Mouse (Mus musculus) liver, embryonic 16.5 days (tissue): ENCODE measurements around the gene Frmd6. TPM values are rescaled to one million over a fixed set of nuclear protein-coding genes. Genes with fewer than 3 reads are reported as not detected.

Experiments used
- ATAC-seq: fragments of 200-750 bp; cut with Nextera tagmentation; 2 replicates; pipeline ENCODE4 v1.8.0; 2017; ENCODE audit warnings: low read depth, mild to moderate bottlenecking, moderate number of reproducible peaks, moderate library complexity
- H3K27ac ChIP-seq: fragments of 300-500 bp; sonication (generic); 2 replicates; pipeline ENCODE4 v1.5.1; 2014; ENCODE audit warnings: mild to moderate bottlenecking, low read length
- H3K27me3 ChIP-seq: fragments of 300-500 bp; sonication (generic); 2 replicates; pipeline ENCODE4 v1.6.1; 2014; ENCODE audit warnings: low read depth, low read length, mixed read lengths; ENCODE audit not compliant: control insufficient read depth, insufficient read depth
- H3K36me3 ChIP-seq: fragments of 300-500 bp; sonication (generic); 2 replicates; pipeline ENCODE4 v1.6.1; 2014; ENCODE audit warnings: mild to moderate bottlenecking; ENCODE audit not compliant: control insufficient read depth, insufficient read depth
- H3K4me1 ChIP-seq: fragments of 300-500 bp; sonication (generic); 2 replicates; pipeline ENCODE4 v1.6.1; 2014; ENCODE audit warnings: low read depth, low read length, mixed read lengths; ENCODE audit not compliant: control insufficient read depth
- H3K4me2 ChIP-seq: fragments of 300-500 bp; sonication (generic); 2 replicates; pipeline ENCODE4 v1.6.1; 2014; ENCODE audit warnings: low read depth, low read length, mixed read lengths
- H3K4me3 ChIP-seq: fragments of 300-500 bp; sonication (generic); 2 replicates; pipeline ENCODE4 v1.5.1; 2014; ENCODE audit warnings: low read depth, mild to moderate bottlenecking, low read length
- H3K9ac ChIP-seq: fragments of 300-500 bp; sonication (generic); 2 replicates; pipeline ENCODE4 v1.6.1; 2014; ENCODE audit warnings: low read depth, low read length
- H3K9me3 ChIP-seq: fragments of 300-500 bp; sonication (generic); replicated peaks from 2 replicates; pipeline ENCODE4 v1.6.1; 2016; ENCODE audit warnings: low read length; ENCODE audit not compliant: control insufficient read depth
- WGBS: fragments of 180-500 bp; shearing (Covaris S2); extraction: QIAGEN DNeasy Blood & Tissue Kit; methylation state at CpG from one replicate; pipeline ENCODE4 v1.1.7; 2014; ENCODE audit not compliant: insufficient replicate concordance; 5-methylcytosine and 5-hydroxymethylcytosine counted together
- polyA plus RNA-seq: library from polyadenylated mRNA; unstranded; fragments of >200 nt; fragmentation: Nextera tagmentation; extraction: Ambion mirVana; gene quantifications from 2 replicates; pipeline ENCODE4 v1.2.1, GENCODE M21; 2015

The Frmd6 gene
- polyA plus RNA-seq, 1 experiment from 2014 or later = 3.7 TPM

DNA sequence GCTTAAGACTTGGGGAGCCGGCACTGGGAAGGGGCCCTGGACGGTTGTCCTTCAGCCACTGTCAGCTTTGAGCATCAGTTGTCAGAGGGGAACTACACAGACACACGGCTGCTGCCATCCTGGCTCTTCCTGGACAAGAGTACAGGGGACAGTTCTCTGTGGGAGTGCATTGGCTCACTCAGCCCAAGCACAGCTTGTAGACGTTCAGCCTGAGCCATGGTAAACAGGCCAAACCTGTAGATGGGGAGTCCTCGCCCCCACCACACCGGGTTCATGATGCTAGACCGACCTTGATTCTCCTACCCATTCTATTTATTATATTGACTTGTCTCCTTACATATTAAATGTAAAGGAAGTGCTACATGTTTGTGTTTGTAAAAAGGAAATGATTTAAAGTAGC lies 70.0 kb downstream of the Frmd6 start:
- no peak overlapping the region for H3K4me2 ChIP-seq
- ATAC-seq = no peak
- H3K9ac ChIP-seq = no peak overlapping the region
- no peaks in the 10 kb centered on the region for H3K36me3 ChIP-seq
- WGBS = 74% methylated on average over 7 of the region's 7 CpGs
- no peak overlapping the region for H3K4me3 ChIP-seq
- H3K9me3 ChIP-seq = no peaks in the 10 kb centered on the region
- H3K27ac ChIP-seq = no peak overlapping the region
- no peaks in the 10 kb centered on the region for H3K4me1 ChIP-seq
- no peaks in the 10 kb centered on the region for H3K27me3 ChIP-seq

DNA sequence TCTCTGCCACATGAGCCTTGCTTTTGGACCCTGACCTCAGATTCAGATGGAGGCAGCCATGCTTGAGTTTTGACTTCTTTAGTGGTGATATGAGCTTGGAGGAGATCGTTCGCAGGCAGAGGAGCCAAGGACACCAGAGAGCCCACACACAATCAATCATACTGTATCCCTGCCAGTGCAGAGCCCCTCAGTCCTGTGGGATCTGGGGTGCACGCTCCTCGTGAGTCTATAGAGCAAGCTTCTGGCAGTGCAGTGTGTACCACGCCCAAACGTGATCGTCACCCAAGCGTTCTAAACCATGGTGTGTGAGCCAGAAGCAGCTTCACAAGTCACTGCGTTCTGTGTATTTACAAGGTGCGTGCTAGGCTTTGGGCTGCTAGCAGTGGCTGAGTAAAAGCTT lies 70.8 kb downstream of the Frmd6 start:
- Histone ChIP-seq H3K27me3 (no peaks in the 10 kb centered on the region), H3K9ac (no peak overlapping the region), H3K9me3 (no peaks in the 10 kb centered on the region), H3K27ac (no peak overlapping the region), H3K36me3 (no peaks in the 10 kb centered on the region), H3K4me1 (no peaks in the 10 kb centered on the region), H3K4me2 (no peak overlapping the region), H3K4me3 (no peak overlapping the region)
- no peak for ATAC-seq
- WGBS = 81% methylated on average over 10 of the region's 10 CpGs

DNA sequence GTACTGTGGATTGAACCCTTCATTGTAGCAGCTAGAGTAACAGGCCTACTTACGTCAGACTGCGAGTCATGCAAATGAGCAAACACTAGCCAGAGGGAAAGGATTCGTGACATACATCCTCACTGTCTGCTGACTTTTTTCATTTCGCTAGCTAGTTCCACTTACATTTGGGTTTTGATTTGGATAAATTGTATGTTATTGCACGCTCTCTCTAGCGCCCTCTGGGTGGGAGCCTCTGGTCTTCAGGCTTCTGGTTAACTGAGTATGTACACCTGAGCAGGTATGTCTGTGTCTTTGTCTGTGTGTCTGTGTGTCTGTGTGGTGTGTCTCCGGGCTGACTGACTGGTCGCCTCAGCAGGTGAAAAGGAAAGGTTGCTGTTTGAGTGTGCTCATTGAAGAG lies 72.1 kb downstream of the Frmd6 start:
- no peak overlapping the region for H3K4me3 ChIP-seq
- ATAC-seq = no peak
- no peak overlapping the region for H3K4me2 ChIP-seq
- H3K9ac ChIP-seq = no peak overlapping the region
- no peak overlapping the region for H3K27ac ChIP-seq
- no peaks in the 10 kb centered on the region for H3K27me3 ChIP-seq
- WGBS = 67% methylated on average over 8 of the region's 8 CpGs
- no peaks in the 10 kb centered on the region for H3K4me1 ChIP-seq
- no peaks in the 10 kb centered on the region for H3K36me3 ChIP-seq
- no peaks in the 10 kb centered on the region for H3K9me3 ChIP-seq

- H3K4me2 ChIP-seq = no peak overlapping the region
- whole genome bisulfite sequencing = 67% methylated on average over 8 of the region's 8 CpGs
- H3K4me1 ChIP-seq = no peaks in the 10 kb centered on the region
- H3K27ac ChIP-seq = no peak overlapping the region
- no peaks in the 10 kb centered on the region for H3K27me3 ChIP-seq
- H3K4me3 ChIP-seq = no peak overlapping the region
- no peaks in the 10 kb centered on the region for H3K9me3 ChIP-seq
- H3K9ac ChIP-seq = no peak overlapping the region
- H3K36me3 ChIP-seq = no peaks in the 10 kb centered on the region
- ATAC-seq = no peak
Measured at GRCm38 (mm10) chr12:70898450-70898849, 73.1 kb downstream of the Frmd6 start.

DNA sequence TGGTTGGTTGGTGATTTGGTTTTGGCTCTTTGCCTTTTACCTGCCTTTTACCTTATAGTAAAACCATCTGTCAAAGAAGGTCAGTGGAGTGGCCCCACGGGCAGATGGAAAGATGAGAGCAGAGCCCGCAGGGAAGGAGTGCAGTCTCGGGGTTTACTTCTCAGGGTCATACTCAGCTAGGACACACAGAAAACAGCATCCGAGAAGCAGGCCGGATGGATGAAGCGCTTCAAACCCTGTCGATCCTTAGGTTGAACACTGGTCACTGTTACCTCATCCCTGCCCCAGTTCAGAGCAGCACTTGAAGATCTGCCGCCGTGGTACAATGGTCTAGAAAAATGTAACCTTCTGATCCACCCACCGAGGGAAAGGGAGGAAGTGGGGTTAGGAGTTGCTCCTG lies 79.2 kb downstream of the Frmd6 start:
- WGBS = 76% methylated on average over 10 of the region's 10 CpGs
- H3K9me3 ChIP-seq = no peaks in the 10 kb centered on the region
- no peaks in the 10 kb centered on the region for H3K4me1 ChIP-seq
- no peak overlapping the region for H3K9ac ChIP-seq
- H3K27me3 ChIP-seq = no peaks in the 10 kb centered on the region
- H3K27ac ChIP-seq = no peak overlapping the region
- ATAC-seq = no peak
- H3K4me2 ChIP-seq = no peak overlapping the region
- no peak overlapping the region for H3K4me3 ChIP-seq
- no peaks in the 10 kb centered on the region for H3K36me3 ChIP-seq

DNA sequence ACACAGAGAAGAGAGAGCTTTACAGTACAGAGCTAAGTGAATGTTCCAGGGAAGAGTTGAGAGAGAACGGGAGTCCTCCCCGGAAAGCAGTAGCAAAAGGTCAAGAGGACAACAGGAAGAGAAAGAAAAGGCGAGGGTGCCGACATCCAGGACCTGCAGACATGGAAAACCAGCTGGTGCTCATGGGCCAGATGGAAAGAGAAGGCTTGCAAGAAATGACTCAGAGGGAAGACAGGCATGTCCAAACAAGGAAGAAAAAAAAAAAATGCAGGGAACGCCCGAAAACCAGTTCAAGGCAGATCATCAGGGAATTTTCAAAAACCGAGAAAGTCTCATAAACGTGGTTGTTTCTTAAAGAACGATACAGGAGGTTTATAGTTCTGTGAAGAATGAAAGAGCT lies 81.6 kb downstream of the Frmd6 start:
- 70% methylated on average over 9 of the region's 9 CpGs for WGBS

GRCm38 (mm10) chr12:70907651-70908050 lies 82.3 kb downstream of the Frmd6 start:
- Histone ChIP-seq H3K27me3 (no peaks in the 10 kb centered on the region), H3K9ac (no peak overlapping the region), H3K4me3 (no peak overlapping the region), H3K27ac (no peak overlapping the region), H3K9me3 (no peaks in the 10 kb centered on the region), H3K36me3 (no peaks in the 10 kb centered on the region), H3K4me1 (no peaks in the 10 kb centered on the region), H3K4me2 (no peak overlapping the region)
- WGBS = 78% methylated on average over 11 of the region's 11 CpGs
- no peak for ATAC-seq

More for the DNA sequence above, 81.6 kb downstream of the Frmd6 start:
- Histone ChIP-seq H3K4me3 (no peak overlapping the region), H3K9me3 (no peaks in the 10 kb centered on the region), H3K27ac (no peak overlapping the region), H3K4me2 (no peak overlapping the region), H3K9ac (no peak overlapping the region), H3K4me1 (no peaks in the 10 kb centered on the region), H3K27me3 (no peaks in the 10 kb centered on the region), H3K36me3 (no peaks in the 10 kb centered on the region)
- ATAC-seq = no peak

DNA sequence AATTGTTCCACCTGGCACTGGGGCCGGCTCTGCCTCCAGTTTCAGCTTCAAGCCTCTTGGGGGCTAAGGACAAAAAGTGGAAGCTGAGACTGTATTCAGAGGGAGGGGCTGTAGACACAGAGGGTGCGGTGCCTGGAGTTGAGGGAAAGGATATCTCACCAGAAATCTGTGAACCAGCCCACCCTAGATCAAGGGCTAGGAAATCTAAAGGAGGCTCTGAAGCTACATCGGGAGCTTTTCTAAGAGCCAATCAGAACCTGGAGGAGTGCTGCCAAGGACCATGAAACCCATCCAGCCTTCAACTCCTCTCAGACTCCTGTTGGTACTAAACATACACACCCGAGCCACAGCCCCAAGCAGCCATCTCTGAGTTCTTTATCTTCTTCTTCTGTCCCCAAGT lies 82.8 kb downstream of the Frmd6 start:
- WGBS = 65% methylated on average over 4 of the region's 4 CpGs
- Histone ChIP-seq H3K4me1 (no peaks in the 10 kb centered on the region), H3K4me3 (no peak overlapping the region), H3K4me2 (no peak overlapping the region), H3K9me3 (no peaks in the 10 kb centered on the region), H3K9ac (no peak overlapping the region), H3K27ac (no peak overlapping the region), H3K36me3 (no peaks in the 10 kb centered on the region), H3K27me3 (no peaks in the 10 kb centered on the region)
- ATAC-seq = no peak

DNA sequence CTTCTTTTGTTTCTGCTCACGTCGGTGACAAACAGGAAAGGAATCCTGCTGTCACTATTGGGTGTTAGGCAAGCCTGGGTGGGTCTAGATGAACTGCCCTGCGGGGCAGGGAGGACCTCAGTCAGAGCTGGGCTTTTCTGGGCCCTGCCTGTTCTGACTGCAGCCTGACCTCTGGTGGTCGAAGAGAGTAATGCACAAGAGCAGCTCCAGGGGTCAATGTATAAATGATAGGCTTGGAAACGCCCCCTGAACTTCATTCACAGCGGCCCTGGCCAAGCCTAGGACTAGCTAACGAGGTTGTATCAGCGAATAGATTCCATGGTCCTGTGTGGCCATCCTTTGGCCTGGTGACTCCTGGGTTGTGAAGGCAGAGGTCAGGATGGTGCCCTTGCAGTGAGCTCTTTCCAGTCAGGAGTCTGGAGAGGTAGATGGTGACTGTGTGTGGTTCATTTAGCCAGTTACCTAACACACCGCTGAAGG lies 85.0 kb downstream of the Frmd6 start:
- no peak overlapping the region for H3K9ac ChIP-seq

More for the DNA sequence above, 85.0 kb downstream of the Frmd6 start:
- Histone ChIP-seq H3K4me1 (no peaks in the 10 kb centered on the region; the same call in 1 of the 2 replicates), H3K36me3 (no peaks in the 10 kb centered on the region), H3K9me3 (no peaks in the 10 kb centered on the region), H3K27me3 (no peaks in the 10 kb centered on the region), H3K27ac (no peak overlapping the region), H3K4me2 (no peak overlapping the region), H3K4me3 (no peak overlapping the region)
- WGBS = 9% methylated on average over 9 of the region's 9 CpGs
- ATAC-seq = 0 out of 2 replicates have a peak, but pooled peaks have one; percentile 23
